Mouse (Mus musculus): Measurements from ENCODE around the gene Fah.

Gene Fah

DNA sequence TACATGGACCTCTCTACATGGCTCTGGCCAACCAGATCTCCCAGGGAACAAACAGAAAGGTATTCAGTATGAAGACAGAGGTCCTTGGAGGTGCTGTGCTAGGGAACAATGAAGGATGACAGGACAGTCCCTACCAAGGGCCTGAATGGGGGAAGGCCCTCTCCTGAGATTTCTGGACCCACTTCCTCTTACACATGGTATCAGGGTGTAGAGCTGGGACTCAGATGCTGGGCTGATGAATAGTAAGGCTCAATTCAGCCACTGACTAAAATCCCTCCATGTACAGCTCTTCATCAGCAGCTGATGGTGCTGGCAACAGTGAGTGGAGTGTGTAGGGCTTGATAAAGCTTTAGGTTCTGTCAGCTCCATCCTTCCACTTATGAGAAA, 11.6 kb downstream of the Fah start:
- no peak for DNase-seq (ENCODE audit: low read depth, low spot score)

DNA sequence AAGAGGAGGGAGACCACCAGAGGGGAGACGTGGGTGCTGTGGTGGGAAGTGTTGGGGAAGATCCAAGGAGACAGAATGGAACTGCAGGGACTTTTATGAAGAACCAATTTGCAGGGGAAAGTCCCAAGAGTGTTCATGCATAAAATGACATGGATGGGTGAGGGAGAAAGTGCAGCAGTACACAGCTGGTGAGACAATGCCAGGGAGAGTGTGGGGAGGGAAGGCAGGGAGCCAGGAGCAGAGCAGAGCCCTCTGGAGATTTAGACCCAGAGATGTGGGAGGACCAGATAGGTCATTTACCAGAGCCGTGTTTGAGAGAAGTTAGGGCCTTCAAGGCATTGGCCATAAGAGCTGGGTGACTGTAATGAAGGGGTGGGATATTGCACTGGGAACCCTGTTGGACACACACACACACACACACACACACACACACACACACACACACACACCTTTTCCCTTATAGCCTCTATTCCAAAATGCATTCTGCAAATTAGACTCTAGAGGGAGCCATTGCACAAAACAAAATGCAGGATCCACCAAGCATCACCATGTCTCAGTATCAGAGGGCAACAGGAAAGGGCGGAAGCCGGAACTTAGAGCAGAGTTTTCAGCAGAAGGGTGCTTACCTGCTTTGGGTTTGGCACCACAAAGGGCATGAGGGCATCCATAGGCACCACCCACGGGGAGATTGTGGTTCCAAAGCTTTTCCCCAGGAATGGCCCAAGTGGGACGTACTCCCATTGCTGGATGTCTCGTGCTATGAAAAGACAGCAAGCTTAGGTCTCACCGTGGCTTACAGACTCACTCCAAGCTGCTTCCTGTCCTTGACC, 12.2 kb downstream of the Fah start:
- peak; percentile 65 for DNase-seq (ENCODE audit: low read depth, low spot score)

DNA sequence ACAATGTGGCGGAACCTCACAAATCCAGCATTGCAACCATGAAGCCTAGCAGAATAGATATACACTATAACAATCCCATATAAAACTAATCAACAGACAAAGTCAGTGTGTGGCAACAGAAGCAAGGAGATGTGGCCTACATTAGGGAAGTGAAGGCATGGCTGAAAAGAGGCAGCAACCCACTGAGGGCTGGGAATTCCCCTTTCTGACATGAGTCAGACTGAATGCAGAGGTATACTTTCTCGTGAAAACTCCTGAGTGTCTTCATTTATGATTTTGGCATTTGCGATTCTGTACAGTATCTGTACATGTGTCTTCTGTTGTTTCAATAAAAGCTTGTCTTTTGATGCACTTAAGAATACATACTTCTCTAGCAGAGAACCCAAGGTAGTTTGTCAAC, 15.2 kb downstream of the Fah start:
- no peak for DNase-seq (ENCODE audit: low read depth, low spot score)

DNA sequence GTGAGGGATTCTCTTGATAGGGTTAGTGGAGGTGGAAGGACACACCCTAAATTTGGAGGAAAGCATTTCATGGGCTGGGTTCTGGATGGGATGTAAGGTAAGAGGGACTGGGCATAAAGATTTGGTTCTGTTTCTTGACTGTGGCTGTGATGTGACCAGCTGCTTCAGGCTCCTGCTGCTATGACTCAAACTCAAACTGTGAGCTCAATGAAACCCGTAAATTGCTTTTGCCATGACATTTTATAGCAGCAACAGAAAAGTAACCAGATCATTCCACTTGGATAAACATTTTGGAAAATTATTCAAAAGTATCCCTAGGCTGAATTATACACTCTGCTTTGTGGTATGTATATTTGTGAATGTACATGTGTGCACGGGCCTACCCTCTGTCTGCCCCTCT, 15.9 kb downstream of the Fah start:
- no peak for DNase-seq (ENCODE audit: low read depth, low spot score)

DNA sequence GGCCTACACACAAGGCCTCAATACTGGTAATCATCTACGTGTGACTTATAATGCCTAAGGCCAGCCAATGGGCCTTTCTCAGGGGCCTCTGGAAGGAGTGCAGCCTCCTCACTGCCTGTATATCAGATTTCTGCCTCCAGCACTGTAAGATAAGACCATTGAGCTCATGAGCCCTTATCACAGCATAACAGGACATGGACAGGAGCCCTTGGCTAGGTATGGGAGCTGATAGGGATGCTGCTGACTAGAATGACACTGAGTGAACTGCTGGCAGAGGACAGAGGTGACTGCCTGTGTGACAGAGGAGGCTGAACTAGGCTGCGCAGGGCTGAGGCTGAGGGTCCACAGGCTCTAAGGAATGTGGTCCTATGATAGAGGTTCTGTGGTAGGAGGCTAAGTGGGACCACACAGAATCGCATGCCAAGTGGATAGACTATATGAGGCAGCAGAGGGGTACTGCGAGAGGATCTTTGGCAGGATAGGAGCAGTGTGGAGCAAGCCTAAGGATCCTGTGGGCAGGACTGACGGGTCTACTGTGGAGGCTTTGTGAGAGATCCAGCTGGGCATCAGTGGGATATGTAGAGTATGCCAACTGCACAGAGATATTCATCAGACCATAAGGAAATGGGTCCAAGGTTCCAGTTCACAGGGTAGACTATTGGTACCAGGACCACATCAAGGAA, 19.3 kb downstream of the Fah start:
- DNase-seq (ENCODE audit: low read depth, low spot score): no peak

DNA sequence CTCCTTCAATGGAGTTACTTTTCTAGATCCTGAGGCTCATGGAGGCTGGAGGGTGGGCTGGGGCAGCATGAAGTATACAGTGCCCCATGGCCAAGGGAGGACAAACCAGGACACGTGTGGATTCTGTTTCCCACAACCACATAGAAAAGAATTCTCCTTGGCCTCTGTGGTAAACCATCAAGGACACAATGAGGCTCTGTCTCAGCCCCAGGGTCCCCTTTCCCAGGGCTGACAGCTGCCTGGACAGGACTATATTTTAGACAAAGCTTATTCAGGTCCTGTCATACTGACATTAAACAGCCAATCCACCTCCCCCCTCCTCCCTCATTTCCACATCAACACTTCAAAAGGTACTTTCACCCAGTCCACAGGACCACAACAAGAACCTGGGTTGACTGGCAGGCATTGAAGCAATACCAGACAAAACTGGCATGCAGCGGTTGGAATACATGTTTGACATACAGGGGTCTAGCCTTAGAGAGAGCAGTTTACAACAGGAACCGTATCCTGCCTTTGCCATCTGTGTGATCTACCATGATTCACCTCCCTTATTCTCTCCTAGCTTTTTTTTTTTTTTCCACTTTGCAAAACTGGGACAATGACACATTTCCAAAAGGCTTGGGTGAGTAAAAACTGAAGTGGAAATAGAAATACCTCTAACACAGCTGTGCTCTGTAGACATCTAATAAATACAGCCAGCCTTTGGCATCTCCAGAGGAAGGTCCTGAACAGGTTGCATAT, 20.0 kb downstream of the Fah start:
- DNase-seq (ENCODE audit: low read depth, low spot score): no peak

DNA sequence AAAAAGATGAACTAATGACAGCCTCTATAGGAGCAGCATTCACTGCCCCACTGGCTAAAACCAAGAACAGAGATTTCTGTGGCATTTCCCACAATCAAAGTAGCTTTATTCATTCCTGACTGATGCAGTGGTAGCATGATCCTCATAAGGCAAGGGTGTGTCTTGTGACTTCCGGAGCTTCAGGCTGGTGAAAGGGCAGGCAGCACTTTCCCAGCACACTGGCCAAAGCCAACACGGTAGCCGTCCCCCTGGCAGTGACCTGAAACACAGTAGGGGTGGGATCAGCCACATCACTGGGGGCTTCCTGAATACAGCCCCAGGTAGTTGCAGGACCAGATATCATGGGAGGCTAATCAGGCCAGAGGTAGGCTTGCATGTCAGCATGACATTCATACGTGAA, 21.4 kb downstream of the Fah start:
- DNase-seq (ENCODE audit: low read depth, low spot score): no peak

DNA sequence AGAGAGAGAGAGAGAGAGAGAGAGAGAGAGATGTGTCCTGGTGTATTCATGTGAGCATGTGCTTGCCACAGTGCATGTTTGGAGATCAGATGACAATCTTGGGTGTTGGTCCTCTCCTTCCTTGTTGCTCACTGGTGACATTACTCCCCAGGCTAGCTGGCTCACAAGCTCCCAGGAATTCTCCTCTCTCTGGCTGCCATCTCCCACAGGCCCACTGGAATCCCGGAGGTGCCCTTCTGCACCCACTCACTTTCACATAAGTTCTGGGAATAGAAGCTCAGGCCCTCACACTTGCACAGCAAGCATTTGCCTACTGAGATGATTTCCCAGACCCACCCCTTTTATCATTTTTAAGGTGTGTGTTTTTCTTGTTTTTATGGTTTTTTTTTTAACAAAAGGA, 26.8 kb downstream of the Fah start:
- no peak for DNase-seq (ENCODE audit: low read depth, low spot score)

DNA sequence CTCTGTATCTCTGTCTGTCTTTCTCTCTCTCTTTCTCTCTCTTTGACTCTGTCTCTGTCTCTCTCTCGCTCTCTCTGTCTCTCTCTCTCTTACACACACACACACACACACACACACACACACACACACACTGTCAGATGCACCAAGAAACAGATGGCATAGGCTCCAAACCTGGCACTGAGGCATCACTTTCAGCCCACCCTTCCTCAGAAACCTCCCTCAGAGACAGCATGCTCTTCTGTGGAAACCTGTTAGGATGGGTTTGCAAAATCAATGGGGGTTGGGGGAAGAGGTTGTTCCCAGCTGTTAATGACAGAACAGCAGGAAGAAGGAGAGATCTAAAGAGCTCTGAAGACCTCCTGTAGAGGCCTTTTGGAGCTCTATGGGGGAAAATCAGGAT, 27.7 kb downstream of the Fah start:
- peak; percentile 6 for DNase-seq (ENCODE audit: low read depth, low spot score)

DNA sequence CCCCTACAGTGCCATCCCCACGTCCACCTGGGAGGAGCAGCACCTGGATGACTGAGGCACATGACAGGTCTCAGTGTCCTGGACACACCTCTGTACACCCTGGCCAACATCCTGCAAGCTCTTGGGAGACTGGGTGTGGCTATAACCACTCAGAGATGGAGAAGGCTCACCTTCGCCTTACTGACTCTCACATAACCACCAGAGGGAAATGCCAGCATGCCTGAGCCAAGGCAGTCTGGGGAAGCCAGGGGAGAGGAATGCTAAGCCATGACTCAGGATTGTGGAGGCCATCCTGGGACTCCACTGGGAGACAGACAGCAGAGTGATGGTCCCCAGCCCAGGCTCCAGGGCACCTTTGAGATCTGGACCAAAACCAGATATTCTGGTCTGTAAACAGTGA, 29.5 kb downstream of the Fah start:
- DNase-seq (ENCODE audit: low read depth, low spot score): no peak

DNA sequence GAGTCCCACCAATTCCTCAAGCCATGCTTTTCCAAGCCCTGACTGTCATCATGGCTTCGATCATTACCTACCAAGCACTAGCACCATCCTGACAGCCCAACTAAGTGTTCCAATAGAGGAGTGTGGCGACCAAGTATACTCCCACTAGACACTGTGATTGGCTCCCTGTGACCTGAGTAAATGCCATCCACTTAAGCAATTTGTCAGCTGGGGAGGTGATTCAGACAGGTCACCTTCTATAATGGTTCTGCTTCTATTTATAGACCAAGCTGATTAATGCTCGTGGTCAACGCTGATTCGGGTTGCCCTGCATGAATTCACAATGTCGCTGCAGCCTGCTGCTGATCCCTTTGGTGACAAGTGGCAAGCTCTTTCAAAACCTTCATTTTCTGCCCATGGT, 40.3 kb downstream of the Fah start:
- no peak for DNase-seq (ENCODE audit: low read depth, low spot score)

DNA sequence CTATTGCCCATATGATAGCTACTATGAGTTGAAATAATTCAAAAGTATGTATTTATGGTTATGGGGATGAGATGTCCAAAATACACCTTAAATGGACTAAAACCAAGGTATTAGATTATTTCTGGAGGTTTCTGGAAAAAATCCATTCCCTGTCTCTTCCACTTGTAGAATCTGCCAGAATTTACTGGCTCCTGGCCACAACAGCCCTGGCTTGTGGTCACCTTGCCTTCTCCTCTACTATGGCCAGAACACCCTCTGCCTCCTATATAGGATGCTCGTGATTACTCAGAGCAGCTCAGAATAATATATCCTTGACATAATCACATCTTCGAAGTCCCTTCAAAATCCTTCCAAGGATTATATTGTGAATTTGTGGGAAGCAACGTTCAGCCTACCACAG, 42.3 kb downstream of the Fah start:
- DNase-seq (ENCODE audit: low read depth, low spot score): no peak

DNA sequence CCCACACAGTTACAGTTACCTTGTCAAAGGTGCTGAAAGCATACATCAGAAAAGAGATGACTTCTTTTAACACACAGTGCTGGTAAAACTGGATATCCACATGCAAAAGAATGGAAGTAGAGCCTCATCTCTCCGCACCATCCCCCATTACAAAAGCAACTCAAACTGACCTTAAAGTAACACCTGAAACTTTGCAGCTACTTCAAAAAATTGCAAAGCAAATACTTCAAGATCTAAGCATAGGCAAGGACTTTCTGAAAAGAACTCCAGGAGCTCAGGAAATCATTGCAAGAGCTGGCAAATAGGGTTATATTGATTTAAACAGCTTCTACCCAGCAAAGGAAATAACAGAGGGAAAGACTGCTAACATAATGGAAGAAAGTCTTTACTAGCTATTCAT, 46.0 kb downstream of the Fah start:
- DNase-seq (ENCODE audit: low read depth, low spot score): no peak

DNA sequence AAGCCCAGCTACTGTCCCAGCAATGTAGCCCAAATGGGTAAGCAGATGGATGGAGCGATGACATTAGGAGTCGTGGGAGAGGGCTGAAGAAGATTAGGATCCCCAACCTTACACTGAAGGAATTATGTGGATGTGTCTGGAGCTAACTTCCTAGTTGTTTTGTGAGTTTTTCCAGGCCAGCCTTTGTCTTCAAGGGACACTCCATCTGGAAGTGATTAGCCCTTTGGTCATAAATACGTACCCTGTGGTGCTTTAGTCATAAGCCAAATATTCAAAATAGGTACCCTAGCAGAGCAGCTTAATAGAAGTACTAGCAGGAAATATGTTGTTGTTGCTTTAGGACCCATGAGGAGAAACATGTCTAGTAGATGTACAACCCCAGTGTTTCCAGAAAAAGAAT, 49.2 kb downstream of the Fah start:
- DNase-seq (ENCODE audit: low read depth, low spot score): no peak

DNA sequence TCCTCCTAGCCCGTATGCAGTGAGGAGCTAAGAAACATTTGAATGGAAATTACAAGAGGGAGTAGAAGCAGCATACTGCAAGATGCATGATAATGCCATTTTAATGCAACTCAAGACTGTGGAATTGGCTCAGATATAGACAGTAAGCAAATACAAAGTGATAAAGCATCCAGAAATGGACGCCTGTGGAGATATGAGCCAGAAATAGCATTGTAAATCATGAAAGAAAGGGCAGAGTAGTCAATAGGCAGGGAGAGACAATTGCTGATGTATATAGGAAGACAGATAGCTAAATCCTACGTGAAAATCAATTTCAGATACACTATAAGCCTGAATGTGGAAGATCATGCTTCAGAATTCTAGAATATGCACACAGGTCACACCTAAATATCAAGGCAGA, 51.2 kb downstream of the Fah start:
- no peak for DNase-seq (ENCODE audit: low read depth, low spot score)

DNA sequence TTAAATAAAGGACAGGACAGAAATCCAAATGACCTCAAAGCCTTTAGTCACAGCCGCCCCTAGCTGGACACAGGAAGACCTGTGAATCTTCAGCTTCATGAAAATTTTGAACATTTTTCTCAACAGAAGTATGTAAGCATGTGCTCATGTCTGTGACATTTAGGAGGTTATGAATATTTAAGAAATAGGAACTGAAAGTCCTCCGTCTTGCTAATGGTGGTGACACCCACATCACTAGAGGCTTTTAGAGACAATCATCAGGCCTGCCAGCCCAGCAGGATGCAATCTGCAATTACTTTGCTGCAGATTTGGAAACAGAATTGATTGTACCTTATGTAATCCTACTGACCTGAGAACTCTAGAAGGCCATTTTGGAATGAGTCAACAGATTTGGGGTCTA, 55.0 kb downstream of the Fah start:
- no peak for DNase-seq (ENCODE audit: low read depth, low spot score)

DNA sequence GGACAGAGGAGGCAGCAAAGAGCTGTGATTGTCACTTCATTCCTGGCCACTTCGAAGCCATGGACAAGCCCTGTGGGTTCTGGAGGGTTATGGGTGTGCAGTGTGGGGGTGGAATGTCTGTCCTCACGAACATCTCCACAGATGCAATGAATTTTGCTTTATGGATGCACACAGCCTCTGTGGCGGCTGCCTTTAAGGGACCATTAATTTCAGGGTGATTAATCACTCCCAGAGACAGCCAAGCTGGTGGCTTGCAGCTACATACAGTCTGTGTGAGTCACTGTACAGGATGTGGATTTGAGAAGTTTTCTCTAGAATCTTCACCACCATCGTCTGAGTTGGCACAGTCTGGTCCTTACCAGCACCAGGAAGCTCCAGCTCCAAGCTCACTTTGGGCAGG, 59.9 kb downstream of the Fah start:
- no peak for DNase-seq (ENCODE audit: low read depth, low spot score)

DNA sequence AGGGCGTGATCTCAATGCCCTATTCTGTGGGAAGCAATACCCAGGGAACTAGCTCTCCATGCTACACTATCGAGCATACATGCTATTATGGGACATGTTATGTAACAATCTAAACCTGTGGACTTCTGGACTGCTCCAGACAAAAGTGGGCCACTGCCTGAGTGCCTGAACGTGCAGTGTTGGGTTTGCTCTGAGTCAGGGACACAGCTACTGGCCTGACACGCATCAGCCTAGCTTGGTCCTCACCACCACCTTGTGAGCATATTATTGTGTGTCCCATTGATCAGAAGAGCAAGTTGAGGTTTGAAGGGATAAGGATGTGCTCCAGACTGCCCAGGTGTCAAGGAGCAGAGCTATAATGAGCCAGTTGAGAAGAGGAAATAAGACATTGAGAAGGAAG, 61.6 kb downstream of the Fah start:
- DNase-seq (ENCODE audit: low read depth, low spot score): no peak
